ENCODE assay signal across 8 mouse cellular contexts in the genomic region with DNA sequence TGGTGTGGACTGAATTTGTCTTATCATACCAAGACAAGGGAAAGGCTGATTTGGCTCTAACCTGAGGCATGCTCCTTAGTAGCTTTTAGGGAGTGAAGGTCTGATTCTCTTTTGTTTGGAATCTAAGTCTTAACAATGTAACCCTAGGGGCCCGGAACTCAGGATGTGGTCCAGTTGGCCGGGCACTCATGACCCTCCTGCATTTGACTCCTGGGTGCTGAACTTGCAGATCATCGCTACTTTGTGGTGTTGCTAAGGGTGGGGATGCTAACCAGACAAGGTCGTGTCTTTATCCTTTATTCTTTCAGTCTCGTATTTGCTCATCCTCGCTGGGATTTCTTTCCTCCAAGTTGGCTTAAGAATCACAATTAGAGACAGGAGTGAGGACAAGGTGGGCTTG. TPM values are rescaled to one million over a fixed set of nuclear protein-coding genes. Genes with fewer than 3 reads are reported as not detected.
A peak's percentile ranks its signal among the peaks of the same experiment; 100 is the strongest.
DNase-seq lines count a peak whose midpoint lies in the region; ATAC-seq lines count a peak whose summit lies in the region.

No protein-coding gene starts in this region.

- no peak for ATAC-seq in forebrain, embryonic 11.5 days (replicated peaks; ENCODE audit: low FRiP score)
- ATAC-seq in liver, embryonic 13.5 days (ENCODE audit: low read depth) = no peak

- H3K9ac ChIP-seq in forebrain, embryonic 11.5 days (ENCODE audit: low read length) = peak overlapping the region; percentile 43; the same call in 1 of the 2 replicates
- 0 out of 2 replicates have a peak overlapping the region, but pooled peaks have one; percentile 1 for H3K9ac ChIP-seq in liver, embryonic 13.5 days

- DNase-seq in heart, embryonic 10.5 days (ENCODE audit: low spot score) = no peak
- no peak for DNase-seq in heart, adult 8-10 months (ENCODE audit: low spot score)
- peak; percentile 16 for DNase-seq in CD4-positive, CD25-positive, alpha-beta regulatory T cell, adult 2 months (ENCODE audit: low read depth, low spot score)
- no peak for DNase-seq in forebrain, embryonic 11.5 days (ENCODE audit: low spot score)
- DNase-seq in liver, embryonic 13.5 days = no peak
- no peak for DNase-seq in layer of hippocampus, adult 11-12 months (ENCODE audit: low spot score)
- no peak for DNase-seq in spleen, adult 18-20 months
- no peak for DNase-seq in frontal cortex, adult 2 months (ENCODE audit: extremely low spot score in 1 of 2, low spot score in 1 of 2)

- H3K36me3 ChIP-seq in heart, embryonic 10.5 days = no peaks in the 10 kb centered on the region
- H3K36me3 ChIP-seq in forebrain, embryonic 11.5 days (ENCODE audit: control insufficient read depth, insufficient read depth, low read length) = no peaks in the 10 kb centered on the region
- H3K36me3 ChIP-seq in liver, embryonic 13.5 days = no peaks in the 10 kb centered on the region

- peak overlapping the region; percentile 42 for H3K4me2 ChIP-seq in forebrain, embryonic 11.5 days (ENCODE audit: low read depth, low read length, severe bottlenecking)
- H3K4me2 ChIP-seq in liver, embryonic 13.5 days = peak overlapping the region; percentile 49

- H3K27me3 ChIP-seq in heart, embryonic 10.5 days (ENCODE audit: insufficient read depth, poor library complexity, severe bottlenecking) = peaks cover 30% of the 10 kb centered on the region; the same call in 1 of the 2 replicates
- H3K27me3 ChIP-seq in forebrain, embryonic 11.5 days (ENCODE audit: control insufficient read depth, insufficient read depth, low read length) = no peaks in the 10 kb centered on the region
- H3K27me3 ChIP-seq in liver, embryonic 13.5 days = peaks cover 50% of the 10 kb centered on the region

- peak overlapping the region; percentile 75 for H3K27ac ChIP-seq in heart, embryonic 10.5 days
- no peak overlapping the region for H3K27ac ChIP-seq in forebrain, embryonic 11.5 days (ENCODE audit: low read depth, low read length)
- no peak overlapping the region for H3K27ac ChIP-seq in liver, embryonic 13.5 days

- peak overlapping the region; percentile 49 for H3K4me3 ChIP-seq in heart, embryonic 10.5 days
- H3K4me3 ChIP-seq in forebrain, embryonic 11.5 days (ENCODE audit: low read depth, low read length) = peak overlapping the region; percentile 16
- H3K4me3 ChIP-seq in liver, embryonic 13.5 days (replicated peaks) = peak overlapping the region; percentile 25

- 24% methylated on average over 6 of the region's 6 CpGs for WGBS in heart, embryonic 10.5 days
- 26% methylated on average over 6 of the region's 6 CpGs for WGBS in forebrain, embryonic 11.5 days
- WGBS in liver, embryonic 13.5 days (ENCODE audit: insufficient replicate concordance) = 16% methylated on average over 6 of the region's 6 CpGs

- peaks cover 18% of the 10 kb centered on the region; the same call in 1 of the 2 replicates for H3K4me1 ChIP-seq in heart, embryonic 10.5 days
- peaks cover 2% of the 10 kb centered on the region; the same call in 1 of the 2 replicates for H3K4me1 ChIP-seq in forebrain, embryonic 11.5 days (replicated peaks; ENCODE audit: control insufficient read depth, insufficient read depth, low read length)
- H3K4me1 ChIP-seq in liver, embryonic 13.5 days (replicated peaks) = peaks cover 16% of the 10 kb centered on the region

- H3K9me3 ChIP-seq in heart, embryonic 10.5 days = no peaks in the 10 kb centered on the region
- H3K9me3 ChIP-seq in forebrain, embryonic 11.5 days (ENCODE audit: control insufficient read depth, low read length) = no peaks in the 10 kb centered on the region
- no peaks in the 10 kb centered on the region for H3K9me3 ChIP-seq in liver, embryonic 13.5 days (replicated peaks)

RNA-seq across cellular contexts. Expression of gene Gm5148, which starts 37.5 kb away (rescaled TPM):
- polyA plus RNA-seq in heart, embryonic 10.5 days (2016; fragmentation: Nextera tagmentation; extraction: Ambion mirVana) = 2.0 and 2.5 TPM in 2 replicates
- not detected for total RNA-seq in heart, adult 8-10 months (2022)
- 3.6 and 4.8 TPM in 2 replicates for polyA plus RNA-seq in forebrain, embryonic 11.5 days (2014; fragmentation: Nextera tagmentation; extraction: Ambion mirVana)
- polyA plus RNA-seq in liver, embryonic 13.5 days (2015; fragmentation: Nextera tagmentation; extraction: Ambion mirVana) = 2.6 and 2.7 TPM in 2 replicates
- 8.3 and 10.2 TPM in 2 replicates for polyA plus RNA-seq in frontal cortex, adult 2 months (2012; rRNA removed)

RNA-seq across cellular contexts. Expression of gene Spry1, which starts 47.0 kb away (rescaled TPM):
- 5.3 and 8.1 TPM in 2 replicates for polyA plus RNA-seq in heart, embryonic 10.5 days (2016; fragmentation: Nextera tagmentation; extraction: Ambion mirVana)
- 10 to 100 TPM; 14.5 to 17.3 (median 15.5) TPM for total RNA-seq in heart, adult 8-10 months (2022)
- 20.9 and 24.4 TPM in 2 replicates for polyA plus RNA-seq in forebrain, embryonic 11.5 days (2014; fragmentation: Nextera tagmentation; extraction: Ambion mirVana)
- polyA plus RNA-seq in liver, embryonic 13.5 days (2015; fragmentation: Nextera tagmentation; extraction: Ambion mirVana) = 2.0 and 2.4 TPM in 2 replicates
- polyA plus RNA-seq in frontal cortex, adult 2 months (2012; rRNA removed) = 11.1 and 11.6 TPM in 2 replicates
